Mouse (Mus musculus): ENCODE data around the gene Zcchc3.
"Not testable (repeated sequence)": the region's sequence is repeated elsewhere in the genome, so short reads cannot be mapped to it uniquely, and the experiment has no call there.

Gene Zcchc3

GRCm38 (mm10) chr2:152414591-152415165 is at the start of gene Zcchc3:
TSS of gene Zcchc3 (minus strand) at chr2:152415027.
- peak; percentile 89 for DNase-seq (ENCODE audit: low read depth, low spot score)

- DNase-seq (ENCODE audit: low read depth, low spot score): no peak
Observed at GRCm38 (mm10) chr2:152459241-152459640, 44.4 kb upstream of the Zcchc3 start.

GRCm38 (mm10) chr2:152452101-152452781 is 37.4 kb upstream of the Zcchc3 start:
- DNase-seq (ENCODE audit: low read depth, low spot score): no peak

GRCm38 (mm10) chr2:152450241-152450640 is 35.4 kb upstream of the Zcchc3 start:
- DNase-seq (ENCODE audit: low read depth, low spot score): peak; percentile 61

GRCm38 (mm10) chr2:152447461-152447860 is 32.6 kb upstream of the Zcchc3 start:
- DNase-seq (ENCODE audit: low read depth, low spot score): no peak

- no peak for DNase-seq (ENCODE audit: low read depth, low spot score)
Observed at GRCm38 (mm10) chr2:152446642-152447041, 31.8 kb upstream of the Zcchc3 start.

- DNase-seq (ENCODE audit: low read depth, low spot score): no peak
Observed at GRCm38 (mm10) chr2:152443281-152443680, 28.5 kb upstream of the Zcchc3 start.

GRCm38 (mm10) chr2:152442322-152442721 is 27.5 kb upstream of the Zcchc3 start:
- DNase-seq (ENCODE audit: low read depth, low spot score): no peak

- no peak for DNase-seq (ENCODE audit: low read depth, low spot score)
Observed at GRCm38 (mm10) chr2:152439833-152440232, 25.0 kb upstream of the Zcchc3 start.

- DNase-seq (ENCODE audit: low read depth, low spot score): no peak
Observed at GRCm38 (mm10) chr2:152438963-152439362, 24.1 kb upstream of the Zcchc3 start.

GRCm38 (mm10) chr2:152436983-152437860 is 22.4 kb upstream of the Zcchc3 start:
- DNase-seq (ENCODE audit: low read depth, low spot score): peak; percentile 79

GRCm38 (mm10) chr2:152436405-152436901 is 21.6 kb upstream of the Zcchc3 start:
- DNase-seq (ENCODE audit: low read depth, low spot score): no peak

GRCm38 (mm10) chr2:152428481-152428880 is 13.7 kb upstream of the Zcchc3 start:
- DNase-seq (ENCODE audit: low read depth, low spot score): not testable (repeated sequence)

- no peak for DNase-seq (ENCODE audit: low read depth, low spot score)
Observed at GRCm38 (mm10) chr2:152427493-152427892, 12.7 kb upstream of the Zcchc3 start.

- DNase-seq (ENCODE audit: low read depth, low spot score): no peak
Observed at GRCm38 (mm10) chr2:152415786-152416185, 959 bp upstream of the Zcchc3 start.

GRCm38 (mm10) chr2:152415287-152415686 is 460 bp upstream of the Zcchc3 start, which contains the start of gene 6820408C15Rik:
TSS of gene 6820408C15Rik (plus strand) at chr2:152415587.
- DNase-seq (ENCODE audit: low read depth, low spot score): no peak

GRCm38 (mm10) chr2:152413765-152414584 is 852 bp downstream of the Zcchc3 start:
- no peak for DNase-seq (ENCODE audit: low read depth, low spot score)

- DNase-seq (ENCODE audit: low read depth, low spot score): no peak
Observed at GRCm38 (mm10) chr2:152413158-152413764, 1.6 kb downstream of the Zcchc3 start.

- no peak for DNase-seq (ENCODE audit: low read depth, low spot score)
Observed at GRCm38 (mm10) chr2:152412526-152413157, 2.2 kb downstream of the Zcchc3 start.

- DNase-seq (ENCODE audit: low read depth, low spot score): no peak
Observed at GRCm38 (mm10) chr2:152411471-152411870, 3.4 kb downstream of the Zcchc3 start.
